ENCODE assay signal across 19 mouse cellular contexts in the genomic region with DNA sequence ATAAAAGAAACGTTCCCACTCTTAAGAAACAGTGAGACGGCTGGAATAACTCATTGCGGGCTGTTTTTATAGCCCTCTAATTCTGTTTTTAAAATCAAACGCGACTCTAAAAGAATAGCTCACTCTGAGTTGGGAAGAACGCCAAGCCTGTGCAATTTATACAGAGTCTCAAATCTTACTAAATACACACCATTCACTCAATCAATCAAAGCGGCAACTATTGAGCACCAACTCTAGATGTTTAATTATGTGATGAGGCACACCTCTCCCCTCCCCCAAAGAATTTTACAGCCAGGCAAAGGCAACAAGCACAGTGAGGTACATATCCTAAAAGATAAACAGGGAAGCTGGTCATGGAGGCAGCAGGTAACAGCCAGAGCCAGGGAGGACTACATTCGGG.
DNase-seq lines count a peak whose midpoint lies in the region; ATAC-seq and TF ChIP-seq lines count a peak whose summit lies in the region.
"Had no signal": no experiment of that assay in that cellular context is flagged by ENCODE, and none has a peak within 500 bp of the region (broad histone marks: within the 10 kb centered on the region; RNA-seq: fewer than 3 reads in every experiment).

No protein-coding gene starts in this region.

- H3K4me3 ChIP-seq in kidney, postnatal 0 days (replicated peaks; ENCODE audit: low read depth, low read length), result no peak overlapping the region
- H3K4me3 ChIP-seq in limb, embryonic 13.5 days, result no peak overlapping the region
- H3K4me3 ChIP-seq: heart, embryonic 15.5 days; hindbrain, embryonic 10.5 days; layer of hippocampus, adult 2 months; limb, embryonic 15.5 days; megakaryocyte, embryonic 14.5 days; midbrain, embryonic 15.5 days had no signal

- 0 out of 2 replicates have a peak overlapping the region, but pooled peaks have one; percentile 13 for H3K27ac ChIP-seq in kidney, postnatal 0 days
- peak overlapping the region; percentile 15; the same call in 1 of the 2 replicates for H3K27ac ChIP-seq in limb, embryonic 13.5 days
- H3K27ac ChIP-seq: heart, embryonic 15.5 days; hindbrain, embryonic 10.5 days; layer of hippocampus, adult 2 months; limb, embryonic 15.5 days; midbrain, embryonic 15.5 days had no signal

- 23% methylated on average over 8 of the region's 8 CpGs for WGBS in kidney, postnatal 0 days
- 21% methylated on average over 8 of the region's 8 CpGs for WGBS in limb, embryonic 13.5 days

- no peak overlapping the region for H3K9ac ChIP-seq in kidney, postnatal 0 days (ENCODE audit: low read depth, low read length)
- H3K9ac ChIP-seq in limb, embryonic 13.5 days, result no peak overlapping the region
- H3K9ac ChIP-seq: heart, embryonic 15.5 days; limb, embryonic 15.5 days; liver, postnatal 0 days; midbrain, embryonic 15.5 days had no signal

- H3K4me1 ChIP-seq in kidney, postnatal 0 days (replicated peaks; ENCODE audit: insufficient read depth, low read length), result no peaks in the 10 kb centered on the region
- H3K4me1 ChIP-seq in limb, embryonic 13.5 days, result peaks cover 16% of the 10 kb centered on the region
- H3K4me1 ChIP-seq: heart, embryonic 15.5 days; hindbrain, embryonic 10.5 days; megakaryocyte, embryonic 14.5 days; midbrain, embryonic 15.5 days had no signal

- no peaks in the 10 kb centered on the region for H3K36me3 ChIP-seq in kidney, postnatal 0 days (ENCODE audit: insufficient read depth, low read length)
- H3K36me3 ChIP-seq in limb, embryonic 13.5 days, result no peaks in the 10 kb centered on the region
- H3K36me3 ChIP-seq: heart, embryonic 15.5 days; hindbrain, embryonic 10.5 days; limb, embryonic 15.5 days; midbrain, embryonic 15.5 days had no signal

- H3K27me3 ChIP-seq in kidney, postnatal 0 days (ENCODE audit: insufficient read depth, low read length), result no peaks in the 10 kb centered on the region
- no peaks in the 10 kb centered on the region for H3K27me3 ChIP-seq in limb, embryonic 13.5 days
- H3K27me3 ChIP-seq: heart, embryonic 15.5 days; limb, embryonic 15.5 days; megakaryocyte, embryonic 14.5 days; midbrain, embryonic 15.5 days had no signal

- H3K9me3 ChIP-seq in kidney, postnatal 0 days (replicated peaks; ENCODE audit: low read length), result no peaks in the 10 kb centered on the region
- H3K9me3 ChIP-seq in limb, embryonic 13.5 days, result no peaks in the 10 kb centered on the region
- H3K9me3 ChIP-seq: heart, embryonic 15.5 days; hindbrain, embryonic 10.5 days; limb, embryonic 15.5 days; midbrain, embryonic 15.5 days had no signal

- peak; percentile 89 for DNase-seq in kidney, postnatal 0 days (ENCODE audit: low spot score)
- no peak for DNase-seq in kidney, adult 9 months
- DNase-seq in brain, adult 2 months (ENCODE audit: low read depth, low spot score), result peak; percentile 10
- DNase-seq in brain, embryonic 14.5 days (ENCODE audit: low read depth), result peak; percentile 70
- DNase-seq in cerebellum, postnatal 10 days, result no peak
- no peak for DNase-seq in spleen, adult 12 weeks (ENCODE audit: low spot score)
- DNase-seq: cerebellum, postnatal 14 days; embryo, embryonic 11 days; gastrocnemius, postnatal 10 days; heart, adult 18-20 months; liver, postnatal 0 days; retina, postnatal 1 day had no signal

- no peak for TF ChIP-seq POLR2A in brain, embryonic 14.5 days (IDR thresholded peaks at IDR 0.05; ENCODE audit: borderline replicate concordance, extremely low read depth, insufficient read depth, insufficient read length, poor library complexity, severe bottlenecking)

- H3K4me2 ChIP-seq in kidney, postnatal 0 days (ENCODE audit: low read length), result no peak overlapping the region
- H3K4me2 ChIP-seq in limb, embryonic 13.5 days (replicated peaks), result peak overlapping the region; percentile 43
- H3K4me2 ChIP-seq: heart, embryonic 15.5 days; limb, embryonic 15.5 days; midbrain, embryonic 15.5 days had no signal

- no peak for TF ChIP-seq CTCF in kidney, postnatal 0 days (IDR thresholded peaks at IDR 0.05; ENCODE audit: low read depth)
- no peak for TF ChIP-seq CTCF in brain, embryonic 14.5 days (IDR thresholded peaks at IDR 0.05; ENCODE audit: borderline replicate concordance, extremely low read depth, insufficient read depth, insufficient read length)

- no peak for ATAC-seq in kidney, postnatal 0 days (replicated peaks; ENCODE audit: low FRiP score, low read depth)
- peak; percentile 59; the same call in 1 of the 2 replicates for ATAC-seq in limb, embryonic 13.5 days (ENCODE audit: low FRiP score, low read depth)
- ATAC-seq: liver, postnatal 0 days; midbrain, embryonic 15.5 days had no signal

Comparison
In these comparisons a context has a peak if more than half of its experiments do, and no peak if none do; other contexts are left out.
1. DNase-seq: peak in kidney, postnatal 0 days (single experiment), brain, adult 2 months (single experiment) and brain, embryonic 14.5 days (single experiment); none in kidney, adult 9 months (single experiment), cerebellum, postnatal 10 days (0 of 2) and spleen, adult 12 weeks (single experiment).